Mouse (Mus musculus): ENCODE data around the gene Atp6v1c2. TPM values are rescaled to one million over a fixed set of nuclear protein-coding genes. Genes with fewer than 3 reads are reported as not detected.

Atp6v1c2 gene
- total and polyA plus RNA-seq, 3 experiments, result 0.19 to 0.42 TPM; not detected in 1

- Histone ChIP-seq H3K4me1 (ENCODE audit: control insufficient read depth in 1 of 2, insufficient read depth in 2 of 2) (peaks cover 0 to 4% of the 10 kb centered on the region in 2 experiments; a peak in 1 of 4 replicates), H3K27ac (ENCODE audit: insufficient read depth, low read depth) (no peak overlapping the region), H3K36me3 (replicated peaks in 1 of 2; ENCODE audit: control insufficient read depth in 1 of 2, insufficient read depth in 1 of 2, low read length in 1 of 2) (peaks cover 50 to 89% of the 10 kb centered on the region in 2 experiments), H3K4me2 (ENCODE audit: insufficient read depth, low read depth, poor library complexity, severe bottlenecking) (no peak overlapping the region), H3K9ac (ENCODE audit: insufficient read depth, low read depth) (no peak overlapping the region), H3K9me3 (replicated peaks; ENCODE audit: low read length) (peaks cover 2% of the 10 kb centered on the region), H3K79me2 (replicated peaks; ENCODE audit: control insufficient read depth, extremely low read depth, insufficient read depth, poor library complexity, severe bottlenecking) (no peaks in the 10 kb centered on the region), H3K4me3 (replicated peaks in 1 of 3; ENCODE audit: low read depth in 2 of 3, low read length in 2 of 3, poor library complexity in 1 of 3) (no peak overlapping the region), H3K27me3 (replicated peaks) (no peaks in the 10 kb centered on the region)
- TF ChIP-seq SMC3 (IDR thresholded peaks at IDR 0.05; ENCODE audit: low read depth, low read length) (peak; percentile 84), CTCF (conservative IDR thresholded peaks at IDR 0.05 in 1 of 2, IDR thresholded peaks at IDR 0.05 in 1 of 2; ENCODE audit: low read depth in 2 of 2, low read length in 2 of 2) (peak; percentile 57 to 91; a peak in 3 of 4 replicates), UBTF (IDR thresholded peaks at IDR 0.05; ENCODE audit: low read depth, low read length) (no peak), TCF12 (IDR thresholded peaks at IDR 0.05; ENCODE audit: low read depth, low read length) (peak; percentile 38; the same call in 1 of the 2 replicates), MAX (IDR thresholded peaks at IDR 0.05; ENCODE audit: low read length) (0 out of 2 replicates have a peak, but pooled peaks have one; percentile 25), ZKSCAN1 (IDR thresholded peaks at IDR 0.05; ENCODE audit: borderline replicate concordance, low read depth, low read length) (no peak), E2F4 (IDR thresholded peaks at IDR 0.05; ENCODE audit: insufficient replicate concordance, low read depth, low read length) (no peak), ZC3H11A (IDR thresholded peaks at IDR 0.05; ENCODE audit: low read depth, low read length) (peak; percentile 84), RCOR1 (conservative IDR thresholded peaks at IDR 0.05; ENCODE audit: low read depth, low read length) (no peak), GABPA (IDR thresholded peaks at IDR 0.05; ENCODE audit: insufficient replicate concordance, low read depth, low read length) (no peak), MEF2A (IDR thresholded peaks at IDR 0.05; ENCODE audit: borderline replicate concordance, low read depth, low read length) (peak; percentile 41; the same call in 1 of the 2 replicates), MAZ (IDR thresholded peaks at IDR 0.05; ENCODE audit: low read depth, low read length) (no peak), POLR2A (IDR thresholded peaks at IDR 0.05; ENCODE audit: low read depth, low read length) (no peak), RAD21 (IDR thresholded peaks at IDR 0.05; ENCODE audit: low read depth, low read length) (peak; percentile 99), TBP (conservative IDR thresholded peaks at IDR 0.05; ENCODE audit: low read depth, low read length) (no peak), USF1 (IDR thresholded peaks at IDR 0.05; ENCODE audit: low read depth, low read length) (no peak), ZMIZ1 (IDR thresholded peaks at IDR 0.05; ENCODE audit: low read depth, low read length) (no peak), IRF4 (IDR thresholded peaks at IDR 0.05; ENCODE audit: low read depth, low read length) (peak; percentile 67; the same call in 1 of the 2 replicates), PAX5 (IDR thresholded peaks at IDR 0.05; ENCODE audit: low read length) (no peak), HCFC1 (IDR thresholded peaks at IDR 0.05; ENCODE audit: low read depth, low read length) (no peak), BHLHE40 (IDR thresholded peaks at IDR 0.05; ENCODE audit: low read depth, low read length) (0 out of 2 replicates have a peak, but pooled peaks have one; percentile 15), USF2 (conservative IDR thresholded peaks at IDR 0.05; ENCODE audit: low read depth, low read length) (no peak), SIN3A (IDR thresholded peaks at IDR 0.05; ENCODE audit: low read length) (no peak), MAFK (IDR thresholded peaks at IDR 0.05; ENCODE audit: insufficient replicate concordance, low read length) (no peak), POLR2AphosphoS2 (IDR thresholded peaks at IDR 0.05; ENCODE audit: low read depth, low read length) (no peak), MXI1 (IDR thresholded peaks at IDR 0.05; ENCODE audit: low read depth, low read length) (peak; percentile 56; the same call in 1 of the 2 replicates), JUN (IDR thresholded peaks at IDR 0.05; ENCODE audit: insufficient read depth, low read depth, low read length) (no peak), EP300 (IDR thresholded peaks at IDR 0.05; ENCODE audit: low read length) (no peak), NRF1 (IDR thresholded peaks at IDR 0.05; ENCODE audit: low read depth, low read length) (peak; percentile 34; the same call in 1 of the 2 replicates), CHD2 (IDR thresholded peaks at IDR 0.05; ENCODE audit: low read length) (no peak), NELFE (IDR thresholded peaks at IDR 0.05; ENCODE audit: low read depth, low read length) (no peak), CHD1 (IDR thresholded peaks at IDR 0.05; ENCODE audit: low read depth, low read length) (no peak), ZNF384 (IDR thresholded peaks at IDR 0.05; ENCODE audit: low read depth, low read length) (no peak), ELF1 (IDR thresholded peaks at IDR 0.05; ENCODE audit: low read depth, low read length) (no peak), MYC (IDR thresholded peaks at IDR 0.05; ENCODE audit: low read depth, low read length) (no peak)
- dilution Hi-C loops (cut with MboI; ENCODE audit: extremely low pct_ligation_motif_present, extremely low pct_unique_long_range_greater_than_20kb, low sequenced_read_pairs) (no loop called here), in situ Hi-C loops (cut with MboI; ENCODE audit: low pct_ligation_motif_present, low pct_unique_long_range_greater_than_20kb, low sequenced_read_pairs) (loop anchor here (5.0 to 25.0 kb wide), 3 partner anchors 185 to 418 kb away; no protein-coding TSS in a partner anchor)
- DNase-seq (ENCODE audit: extremely low read depth), result peak; percentile 72
Observed at GRCm38 (mm10) chr12:17366981-17367380, 37.8 kb upstream of the Atp6v1c2 start.

Measured in CH12.LX (cell line).